Mouse (Mus musculus) thymus, postnatal 10 days (tissue): ENCODE measurements around the gene Obscn.
A peak's percentile ranks its signal among the peaks of the same experiment; 100 is the strongest.

ENCODE experiments used
- DNase-seq, 2 experiments: peaks; one replicate each; pipeline ENCODE4 v3.0.0; 2021; ENCODE audit warnings: low spot score in 2 of 2

Obscn gene

GRCm38 (mm10) chr11:58983691-58984341, 152.4 kb downstream of the Obscn start:
- no peak for DNase-seq

- peak; percentile 67 to 72 for DNase-seq
These were observed 153.6 kb downstream of the Obscn start for GRCm38 (mm10) chr11:58982471-58983097.

- DNase-seq, result peak; percentile 81 to 88
These were observed 154.4 kb downstream of the Obscn start for GRCm38 (mm10) chr11:58981541-58982447.

- DNase-seq, result no peak
These were observed 155.7 kb downstream of the Obscn start for GRCm38 (mm10) chr11:58980381-58980990.

GRCm38 (mm10) chr11:58979661-58980060, 156.5 kb downstream of the Obscn start:
- no peak for DNase-seq

- DNase-seq, result no peak
These were observed 157.0 kb downstream of the Obscn start for GRCm38 (mm10) chr11:58979183-58979582.

- DNase-seq, result no peak
These were observed 157.5 kb downstream of the Obscn start for GRCm38 (mm10) chr11:58978706-58979030.

GRCm38 (mm10) chr11:58978027-58978705, 158.0 kb downstream of the Obscn start, which contains the start of gene Trim11:
TSS of gene Trim11 (plus strand) at chr11:58978093.
- peak; percentile 69 to 77 for DNase-seq

- DNase-seq, result no peak
These were observed 158.6 kb downstream of the Obscn start for GRCm38 (mm10) chr11:58977607-58978026.

GRCm38 (mm10) chr11:58977150-58977549, 159.1 kb downstream of the Obscn start:
- DNase-seq, result peak in 1 of 2 experiments; percentile 43

- no peak for DNase-seq
These were observed 161.8 kb downstream of the Obscn start for GRCm38 (mm10) chr11:58974414-58974813.

GRCm38 (mm10) chr11:58971796-58972195, 164.4 kb downstream of the Obscn start:
- no peak for DNase-seq

GRCm38 (mm10) chr11:58970831-58971530, 165.2 kb downstream of the Obscn start:
- DNase-seq, result no peak

GRCm38 (mm10) chr11:58969659-58970058, 166.5 kb downstream of the Obscn start:
- no peak for DNase-seq

- no peak for DNase-seq
These were observed 167.2 kb downstream of the Obscn start for GRCm38 (mm10) chr11:58969027-58969426.

GRCm38 (mm10) chr11:58968551-58968950, 167.7 kb downstream of the Obscn start:
- DNase-seq, result no peak

- DNase-seq, result peak in 1 of 2 experiments; percentile 56
These were observed 168.9 kb downstream of the Obscn start for GRCm38 (mm10) chr11:58967346-58967745.

GRCm38 (mm10) chr11:58965001-58965760, 171.0 kb downstream of the Obscn start:
- no peak for DNase-seq

GRCm38 (mm10) chr11:58964216-58964615, 172.0 kb downstream of the Obscn start:
- no peak for DNase-seq

- no peak for DNase-seq
These were observed 172.7 kb downstream of the Obscn start for GRCm38 (mm10) chr11:58963543-58963942.
